Mouse (Mus musculus): ENCODE measurements around the gene A4galt.

GRCm38 (mm10) chr15:83251176-83252004 is at the start of gene A4galt:
- TF ChIP-seq CTCF (IDR thresholded peaks at IDR 0.05; ENCODE audit: low read depth) = no peak
- no peak for TF ChIP-seq EP300 (IDR thresholded peaks at IDR 0.05; ENCODE audit: low read depth)

Measured in liver, postnatal 0 days (tissue).